Mouse (Mus musculus) hindbrain, postnatal 0 days (tissue): ENCODE results near the gene Tub. TPM values are rescaled to one million over a fixed set of nuclear protein-coding genes. Genes with fewer than 3 reads are reported as not detected.
A peak's percentile ranks its signal among the peaks of the same experiment; 100 is the strongest.

Source experiments
- ATAC-seq: fragments of 200-750 bp; cut with Nextera tagmentation; 2 replicates; pipeline ENCODE4 v1.8.0; 2017; ENCODE audit warnings: mild to moderate bottlenecking, moderate TSS enrichment, moderate library complexity
- DNase-seq: peaks from one replicate; pipeline ENCODE4 v3.0.0-alpha.2; 2015; ENCODE audit warnings: low spot score
- H3K27ac ChIP-seq: fragments of 300-500 bp; sonication (generic); 2 replicates; pipeline ENCODE4 v1.5.1; 2014; ENCODE audit warnings: mild to moderate bottlenecking
- H3K27me3 ChIP-seq: fragments of 300-500 bp; sonication (generic); 2 replicates; pipeline ENCODE4 v1.6.1; 2014; ENCODE audit warnings: low read length, mixed read lengths; ENCODE audit not compliant: insufficient read depth
- H3K36me3 ChIP-seq: fragments of 300-500 bp; sonication (generic); 2 replicates; pipeline ENCODE4 v1.6.1; 2014; ENCODE audit warnings: low read length, mixed read lengths; ENCODE audit not compliant: insufficient read depth
- H3K4me1 ChIP-seq: fragments of 300-500 bp; sonication (generic); 2 replicates; pipeline ENCODE4 v1.6.1; 2014; ENCODE audit warnings: antibody characterized with exemption, low read length, mixed read lengths; ENCODE audit not compliant: insufficient read depth
- H3K4me2 ChIP-seq: fragments of 300-500 bp; sonication (generic); 2 replicates; pipeline ENCODE4 v1.6.1; 2014; ENCODE audit warnings: low read depth, mild to moderate bottlenecking, low read length, moderate library complexity, mixed read lengths
- H3K4me3 ChIP-seq: fragments of 300-500 bp; sonication (generic); 2 replicates; pipeline ENCODE4 v1.5.1; 2014; ENCODE audit warnings: low read length
- H3K9ac ChIP-seq: fragments of 300-500 bp; sonication (generic); replicated peaks from 2 replicates; pipeline ENCODE4 v1.6.1; 2014; ENCODE audit warnings: mild to moderate bottlenecking, low read length, moderate library complexity, mixed read lengths
- H3K9me3 ChIP-seq: fragments of 300-500 bp; sonication (generic); 2 replicates; pipeline ENCODE4 v1.6.1; 2016; ENCODE audit warnings: low read length, mixed read lengths
- CTCF ChIP-seq: IDR thresholded peaks from 2 replicates; pipeline ENCODE4 v1.5.1; 2016; ENCODE audit warnings: antibody characterized with exemption, control low read depth, low read depth
- WGBS: fragments of 180-500 bp; shearing (Covaris S2); extraction: QIAGEN DNeasy Blood & Tissue Kit; methylation state at CpG from one replicate; pipeline ENCODE4 v1.1.7; 2014; 5-methylcytosine and 5-hydroxymethylcytosine counted together
- polyA plus RNA-seq: library from polyadenylated mRNA; unstranded; fragments of >200 nt; fragmentation: Nextera tagmentation; extraction: Ambion mirVana; gene quantifications from 2 replicates; pipeline ENCODE4 v1.2.1, GENCODE M21; 2015
- total RNA-seq: library from RNA; depleted of rRNA; stranded (reverse); fragments of >200 nt; gene quantifications from 2 replicates; pipeline ENCODE4 v1.2.3, GENCODE M21; 2014

Gene Tub
- total and polyA plus RNA-seq, 2 experiments from 2014 or later: 32.7 to 134 TPM

GRCm38 (mm10) chr7:108950762-108951331, 709 bp downstream of the Tub start:
- WGBS: 1% methylated on average over 52 of the region's 52 CpGs
- no peak for TF ChIP-seq CTCF
- Histone ChIP-seq H3K4me3 (peak overlapping the region; percentile 68), H3K27me3 (0 out of 2 replicates have a peak, but pooled peaks cover 4% of the 10 kb centered on the region), H3K4me2 (peak overlapping the region; percentile 83), H3K9ac (peak overlapping the region; percentile 64), H3K27ac (peak overlapping the region; percentile 82), H3K36me3 (peaks cover 3% of the 10 kb centered on the region; the same call in 1 of the 2 replicates), H3K9me3 (no peaks in the 10 kb centered on the region), H3K4me1 (no peaks in the 10 kb centered on the region)
- ATAC-seq (peak; percentile 35), DNase-seq (peak; percentile 62)

- TF ChIP-seq CTCF: no peak
Observed at GRCm38 (mm10) chr7:108952801-108953200, 2.7 kb downstream of the Tub start.

GRCm38 (mm10) chr7:108954185-108954584, 4.0 kb downstream of the Tub start:
- DNase-seq (peak; percentile 57), ATAC-seq (no peak)
- 67% methylated on average over 4 of the region's 4 CpGs for WGBS
- Histone ChIP-seq H3K4me1 (no peaks in the 10 kb centered on the region), H3K9me3 (no peaks in the 10 kb centered on the region), H3K4me3 (no peak overlapping the region), H3K27ac (no peak overlapping the region), H3K36me3 (no peaks in the 10 kb centered on the region), H3K4me2 (no peak overlapping the region), H3K27me3 (0 out of 2 replicates have a peak, but pooled peaks cover 4% of the 10 kb centered on the region), H3K9ac (no peak overlapping the region)
- peak; percentile 67 for TF ChIP-seq CTCF

More at GRCm38 (mm10) chr7:108952801-108953200, 2.7 kb downstream of the Tub start:
- DNase-seq: no peak
- no peak for ATAC-seq
- H3K4me1 ChIP-seq: no peaks in the 10 kb centered on the region
- H3K4me2 ChIP-seq: no peak overlapping the region
- H3K9ac ChIP-seq: no peak overlapping the region
- H3K36me3 ChIP-seq: no peaks in the 10 kb centered on the region
- H3K9me3 ChIP-seq: no peaks in the 10 kb centered on the region
- H3K4me3 ChIP-seq: no peak overlapping the region
- H3K27ac ChIP-seq: no peak overlapping the region
- WGBS: 84% methylated on average over 6 of the region's 6 CpGs
- 0 out of 2 replicates have a peak, but pooled peaks cover 4% of the 10 kb centered on the region for H3K27me3 ChIP-seq

GRCm38 (mm10) chr7:108957734-108958133, 7.6 kb downstream of the Tub start:
- TF ChIP-seq CTCF: no peak
- Histone ChIP-seq H3K9me3 (no peaks in the 10 kb centered on the region), H3K27ac (no peak overlapping the region), H3K36me3 (no peaks in the 10 kb centered on the region), H3K27me3 (no peaks in the 10 kb centered on the region), H3K4me1 (no peaks in the 10 kb centered on the region), H3K4me2 (no peak overlapping the region), H3K4me3 (no peak overlapping the region), H3K9ac (no peak overlapping the region)
- no peak for ATAC-seq
- 73% methylated on average over 2 of the region's 2 CpGs for WGBS
- DNase-seq: no peak

GRCm38 (mm10) chr7:108965968-108966367, 15.8 kb downstream of the Tub start:
- Histone ChIP-seq H3K36me3 (no peaks in the 10 kb centered on the region), H3K27me3 (no peaks in the 10 kb centered on the region), H3K9me3 (no peaks in the 10 kb centered on the region), H3K4me1 (peaks cover 4% of the 10 kb centered on the region), H3K4me3 (no peak overlapping the region), H3K9ac (no peak overlapping the region), H3K27ac (no peak overlapping the region), H3K4me2 (no peak overlapping the region)
- WGBS: 29% methylated on average over 2 of the region's 2 CpGs
- peak; percentile 55 for TF ChIP-seq CTCF
- no peak for DNase-seq
- ATAC-seq: no peak

- peaks cover 9% of the 10 kb centered on the region for H3K4me1 ChIP-seq
- H3K4me3 ChIP-seq: no peak overlapping the region
- no peak overlapping the region for H3K27ac ChIP-seq
- WGBS: 26% methylated on average over 7 of the region's 7 CpGs
- TF ChIP-seq CTCF: peak; percentile 93
- H3K9me3 ChIP-seq: no peaks in the 10 kb centered on the region
- H3K9ac ChIP-seq: no peak overlapping the region
- H3K4me2 ChIP-seq: peak overlapping the region; percentile 23; the same call in 1 of the 2 replicates
- DNase-seq: peak; percentile 83
- ATAC-seq: peak; percentile 71
- no peaks in the 10 kb centered on the region for H3K36me3 ChIP-seq
- no peaks in the 10 kb centered on the region for H3K27me3 ChIP-seq
Observed at GRCm38 (mm10) chr7:108966742-108967362, 16.7 kb downstream of the Tub start.

GRCm38 (mm10) chr7:108968201-108968600, 18.1 kb downstream of the Tub start:
- Histone ChIP-seq H3K4me1 (peaks cover 20% of the 10 kb centered on the region), H3K27ac (no peak overlapping the region), H3K36me3 (no peaks in the 10 kb centered on the region), H3K4me2 (no peak overlapping the region), H3K27me3 (no peaks in the 10 kb centered on the region), H3K4me3 (no peak overlapping the region), H3K9me3 (no peaks in the 10 kb centered on the region), H3K9ac (no peak overlapping the region)
- no peak for TF ChIP-seq CTCF
- DNase-seq: peak; percentile 15
- no peak for ATAC-seq
- WGBS: 53% methylated on average over 6 of the region's 6 CpGs
